Mouse (Mus musculus) T-helper 1 cell (primary cell): ENCODE results near the gene Taf6l.

Source experiments
- in situ Hi-C: fragments of 300-600 bp; cut with MboI, MseI; formaldehyde crosslinking; loops from one replicate; pipeline ENCODE4 v1.15.1; 2025; ENCODE audit warnings: high pct_unique_total_duplicates

Taf6l gene

DNA sequence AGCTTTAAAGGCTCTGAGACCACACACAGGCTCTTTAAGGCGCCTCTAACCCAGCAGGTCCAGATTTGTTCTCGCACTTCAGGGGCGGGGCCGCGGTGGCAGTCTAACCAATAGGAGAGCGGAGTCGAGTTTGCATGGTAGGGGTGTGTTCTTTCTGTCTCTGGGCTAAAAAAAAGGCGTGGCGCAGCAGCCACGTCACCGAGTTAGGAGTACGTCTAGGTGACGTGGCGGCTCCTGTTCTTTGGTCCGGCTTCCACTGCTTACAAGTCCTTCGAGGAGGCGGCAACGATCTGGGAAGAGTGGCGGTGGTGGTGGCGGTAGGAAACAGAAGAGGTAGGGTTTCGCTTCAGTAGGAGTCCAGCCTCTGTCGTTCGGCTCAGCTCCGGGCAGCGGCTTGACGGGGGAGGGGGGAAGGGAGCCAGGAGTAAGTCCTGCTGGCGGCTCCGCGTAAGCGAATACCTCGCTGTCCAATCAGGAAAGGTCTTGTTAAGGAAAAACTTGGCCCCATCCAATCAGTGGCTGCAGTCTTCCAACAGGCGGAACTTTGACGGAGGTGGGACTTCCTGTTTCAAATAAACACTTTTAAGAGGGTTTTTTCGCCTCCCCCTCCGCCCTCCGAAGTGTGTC lies 44.9 kb downstream of the Taf6l start, which contains the start of gene Stx5a:
TSS of gene Stx5a (plus strand) at position 171 of the 627 bp plus-strand sequence.
- in situ Hi-C loops, result loop anchor here (25.0 kb wide), 1 partner anchor 1704 kb away; the partner anchor contains the start of gene Stip1

DNA sequence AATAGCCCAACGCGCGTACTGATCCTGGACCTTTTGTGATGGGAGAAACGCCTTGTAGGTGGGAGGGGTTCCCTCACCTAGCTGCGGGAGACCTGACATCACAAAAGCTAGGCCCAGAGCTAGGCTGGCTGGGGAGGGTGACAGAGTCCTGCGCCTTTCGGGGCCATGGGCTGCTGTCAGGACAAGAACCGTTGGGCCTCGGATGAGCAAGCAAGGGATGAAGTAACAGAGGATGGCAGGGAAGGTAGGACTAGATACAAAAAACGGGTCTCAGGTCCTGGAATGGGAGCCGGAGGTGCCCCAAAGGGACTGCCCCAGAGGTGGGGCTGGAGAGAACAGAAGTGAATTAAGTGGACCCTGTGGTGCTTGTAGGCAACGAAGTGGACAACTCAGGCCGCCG lies 45.6 kb downstream of the Taf6l start, which contains the start of gene 1700092M07Rik:
TSS of gene 1700092M07Rik (plus strand) at position 116 of the 400 bp plus-strand sequence.
- in situ Hi-C loops, result loop anchor here (25.0 kb wide), 1 partner anchor 1703 kb away; the partner anchor contains the start of gene Stip1

DNA sequence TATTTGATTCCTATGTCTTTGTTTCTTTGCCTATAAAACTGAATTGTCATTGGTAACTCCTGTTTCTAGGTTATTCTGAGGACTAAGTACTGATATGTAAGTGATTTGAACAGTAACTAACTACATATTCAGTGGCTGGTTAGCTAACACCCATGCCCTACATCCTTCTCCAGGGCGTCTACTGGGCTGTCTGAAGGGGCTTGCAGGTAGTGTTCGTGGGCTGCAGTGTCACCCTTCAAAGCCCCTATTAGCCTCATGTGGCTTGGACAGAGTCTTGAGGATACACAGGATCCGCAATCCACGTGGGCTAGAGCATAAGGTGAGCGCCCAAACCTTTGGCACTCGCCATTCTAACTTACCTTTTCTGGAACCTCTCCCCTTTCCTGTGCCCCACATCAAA lies 46.6 kb downstream of the Taf6l start:
- in situ Hi-C loops, result loop anchor here (25.0 kb wide), 1 partner anchor 1702 kb away; the partner anchor contains the start of gene Stip1

GRCm38 (mm10) chr19:8738911-8739310 lies 47.3 kb downstream of the Taf6l start:
- in situ Hi-C loops, result loop anchor here (25.0 kb wide), 1 partner anchor 1702 kb away; the partner anchor contains the start of gene Stip1

GRCm38 (mm10) chr19:8736160-8736467 lies 50.1 kb downstream of the Taf6l start:
- in situ Hi-C loops, result loop anchor here (25.0 kb wide), 1 partner anchor 1699 kb away; the partner anchor contains the start of gene Stip1

- in situ Hi-C loops, result loop anchor here (25.0 kb wide), 1 partner anchor 1698 kb away; the partner anchor contains the start of gene Stip1
Observed at GRCm38 (mm10) chr19:8735389-8736159, 50.6 kb downstream of the Taf6l start, which contains the start of gene Wdr74. Gene Wdr74 (plus strand): TSS chr19:8735827.

DNA sequence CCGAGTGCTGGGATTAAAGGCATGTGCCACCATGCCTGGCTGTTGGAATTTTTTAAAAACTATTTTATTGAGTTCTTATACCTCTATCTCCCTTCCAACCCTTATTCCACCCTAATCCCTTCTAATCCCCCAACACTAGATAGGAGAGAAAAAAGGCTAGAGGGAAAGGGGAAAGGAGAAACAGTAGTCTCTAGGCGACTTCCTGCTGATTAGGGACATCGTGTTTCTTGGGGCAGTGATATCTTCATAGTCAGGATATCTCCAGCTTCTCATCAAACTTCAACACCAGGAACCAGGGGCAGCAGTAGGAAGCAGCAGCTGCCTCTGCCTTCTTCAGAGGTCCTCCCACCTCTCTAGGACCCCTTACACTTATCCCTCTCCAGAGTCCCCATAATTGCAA lies 51.9 kb downstream of the Taf6l start:
- in situ Hi-C loops, result loop anchor here (25.0 kb wide), 1 partner anchor 1697 kb away; the partner anchor contains the start of gene Stip1

DNA sequence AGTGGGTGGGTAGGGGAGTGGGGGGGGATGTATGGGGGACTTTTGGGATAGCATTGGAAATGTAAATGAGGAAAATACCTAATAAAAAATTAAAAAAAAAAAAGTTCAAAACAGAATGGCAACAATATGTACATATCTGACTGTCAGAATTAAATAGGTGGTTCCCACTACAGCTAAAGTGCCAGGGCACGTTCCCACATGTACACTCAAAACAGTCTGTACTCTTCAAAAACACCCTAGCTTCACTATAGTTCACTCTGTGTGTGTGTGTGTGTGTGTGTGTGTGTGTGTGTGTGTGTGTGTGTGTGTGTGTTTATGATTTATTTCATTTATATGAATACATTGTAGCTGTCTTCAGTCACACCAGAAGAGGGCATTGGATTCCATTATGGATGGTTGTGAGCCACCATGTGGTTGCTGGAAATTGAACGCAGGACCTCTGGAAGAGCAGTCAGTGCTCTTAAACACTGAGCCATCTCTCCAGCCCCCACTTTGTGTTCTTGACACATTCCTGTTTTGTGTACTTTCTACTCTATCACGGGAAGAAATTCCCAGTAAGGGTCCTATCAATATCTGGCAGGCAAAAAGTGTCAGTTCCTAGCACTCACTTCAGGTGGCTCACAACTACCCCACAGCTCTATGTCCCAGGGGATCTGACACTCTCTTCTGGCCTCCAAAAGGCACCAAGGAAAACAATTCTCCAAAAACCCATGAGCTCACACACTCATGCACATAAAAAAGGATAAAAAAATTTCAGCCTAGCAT lies 57.7 kb downstream of the Taf6l start:
- in situ Hi-C loops, result loop anchor here (5.0 to 25.0 kb wide), 2 partner anchors 169 to 1691 kb away; partner anchors contain the start of genes Ganab and Stip1

DNA sequence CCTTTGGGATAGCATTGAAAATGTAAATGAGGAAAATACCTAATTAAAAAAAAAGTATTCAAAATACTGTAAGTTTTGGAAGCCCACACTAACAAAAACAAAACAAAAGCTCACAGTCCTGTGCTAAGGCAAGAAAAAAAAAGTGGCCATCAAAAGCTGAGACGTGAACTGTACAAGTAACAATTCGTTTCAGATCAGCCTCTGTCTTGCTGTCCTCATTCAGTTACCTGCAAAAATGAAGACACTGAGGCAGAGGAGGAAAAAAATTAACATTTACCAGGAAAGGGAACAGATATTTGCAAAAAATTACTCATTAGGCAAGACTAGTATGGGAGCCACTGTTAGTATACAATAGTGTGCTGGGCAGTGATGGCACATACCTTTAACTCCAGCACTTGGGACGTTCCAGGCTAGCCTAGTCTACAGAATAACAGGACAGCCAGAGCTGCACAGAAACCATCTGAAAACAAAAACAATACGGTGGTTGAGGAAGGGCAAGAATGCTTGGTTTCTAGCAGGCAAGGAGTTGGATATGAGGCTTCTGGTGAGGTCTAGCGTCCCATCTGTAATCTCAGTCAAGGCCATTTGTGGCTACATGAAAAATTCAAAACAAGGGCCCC lies 58.6 kb downstream of the Taf6l start:
- in situ Hi-C loops, result loop anchor here (5.0 to 25.0 kb wide), 2 partner anchors 170 to 1690 kb away; partner anchors contain the start of genes Ganab and Stip1

GRCm38 (mm10) chr19:8726609-8727390 lies 59.4 kb downstream of the Taf6l start:
- in situ Hi-C loops, result loop anchor here (5.0 to 25.0 kb wide), 2 partner anchors 171 to 1689 kb away; partner anchors contain the start of genes Ganab and Stip1

DNA sequence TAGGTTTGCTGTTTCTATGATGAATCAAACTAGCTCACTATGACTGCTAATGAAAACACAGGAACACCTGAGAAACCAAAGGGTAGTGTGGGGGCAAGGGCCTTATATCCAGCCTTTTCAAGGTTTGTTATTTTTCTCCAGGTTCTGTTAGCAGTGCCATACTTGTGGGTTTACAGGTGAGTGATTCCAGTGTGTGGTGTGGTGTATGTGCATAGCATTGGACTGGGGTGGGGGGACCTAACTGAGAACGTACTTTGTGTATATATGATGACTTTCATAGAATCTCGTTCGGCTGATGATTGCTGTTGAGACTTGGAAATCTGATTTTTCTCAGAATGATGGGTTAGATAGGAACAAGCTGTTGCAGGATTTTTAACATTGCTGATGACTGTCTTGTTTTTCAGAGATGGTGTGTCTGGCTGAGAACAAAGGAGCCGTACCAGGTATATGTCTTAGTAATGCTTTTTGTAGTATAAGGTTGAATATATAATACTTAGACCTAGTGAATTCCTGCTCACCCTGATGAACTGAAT lies 61.1 kb downstream of the Taf6l start:
- in situ Hi-C loops, result loop anchor here (5.0 to 25.0 kb wide), 2 partner anchors 172 to 1688 kb away; partner anchors contain the start of genes Ganab and Stip1
